Mouse (Mus musculus): ENCODE measurements at regions not wholly inside any gene's neighbourhood (a gene's known extent, or its start where the extent isn't known, plus 50 kb on each side); places are given as distances from the start of the nearest gene placed in this dataset.
"Not testable (repeated sequence)": the region's sequence is repeated elsewhere in the genome, so short reads cannot be mapped to it uniquely, and the experiment has no call there.

GRCm38 (mm10) chr2:109791921-109792320, 98.7 kb upstream of the Lin7c start:
- DNase-seq (ENCODE audit: low read depth) = not testable (repeated sequence)

GRCm38 (mm10) chr2:109816993-109817392, 73.7 kb upstream of the Lin7c start:
- no peak for DNase-seq (ENCODE audit: low read depth)
- TF ChIP-seq CTCF (IDR thresholded peaks at IDR 0.05; ENCODE audit: borderline replicate concordance, extremely low read depth, insufficient read depth, insufficient read length) = no peak
- TF ChIP-seq POLR2A (IDR thresholded peaks at IDR 0.05; ENCODE audit: borderline replicate concordance, extremely low read depth, insufficient read depth, insufficient read length, poor library complexity, severe bottlenecking) = no peak

- DNase-seq (ENCODE audit: low read depth) = peak; percentile 5
- TF ChIP-seq CTCF (IDR thresholded peaks at IDR 0.05; ENCODE audit: borderline replicate concordance, extremely low read depth, insufficient read depth, insufficient read length) = no peak
- TF ChIP-seq POLR2A (IDR thresholded peaks at IDR 0.05; ENCODE audit: borderline replicate concordance, extremely low read depth, insufficient read depth, insufficient read length, poor library complexity, severe bottlenecking) = no peak
Observed at GRCm38 (mm10) chr2:109820357-109820756, 70.3 kb upstream of the Lin7c start.

- no peak for TF ChIP-seq CTCF (IDR thresholded peaks at IDR 0.05; ENCODE audit: borderline replicate concordance, extremely low read depth, insufficient read depth, insufficient read length)
- TF ChIP-seq POLR2A (IDR thresholded peaks at IDR 0.05; ENCODE audit: borderline replicate concordance, extremely low read depth, insufficient read depth, insufficient read length, poor library complexity, severe bottlenecking) = no peak
- no peak for DNase-seq (ENCODE audit: low read depth)
Observed at GRCm38 (mm10) chr2:109820869-109821268, 69.8 kb upstream of the Lin7c start.

GRCm38 (mm10) chr2:109822993-109823830, 67.4 kb upstream of the Lin7c start:
- no peak for TF ChIP-seq POLR2A (IDR thresholded peaks at IDR 0.05; ENCODE audit: borderline replicate concordance, extremely low read depth, insufficient read depth, insufficient read length, poor library complexity, severe bottlenecking)
- no peak for TF ChIP-seq CTCF (IDR thresholded peaks at IDR 0.05; ENCODE audit: borderline replicate concordance, extremely low read depth, insufficient read depth, insufficient read length)
- peak; percentile 34 for DNase-seq (ENCODE audit: low read depth)

- DNase-seq (ENCODE audit: low read depth) = no peak
Observed at GRCm38 (mm10) chr2:109840258-109840657, 50.4 kb upstream of the Lin7c start.

More at GRCm38 (mm10) chr2:109840258-109840657, 50.4 kb upstream of the Lin7c start:
- TF ChIP-seq CTCF (IDR thresholded peaks at IDR 0.05; ENCODE audit: borderline replicate concordance, extremely low read depth, insufficient read depth, insufficient read length) = no peak
- no peak for TF ChIP-seq POLR2A (IDR thresholded peaks at IDR 0.05; ENCODE audit: borderline replicate concordance, extremely low read depth, insufficient read depth, insufficient read length, poor library complexity, severe bottlenecking)
